Comparison of ENCODE assay signal across 13 mouse cellular contexts in the genomic region with DNA sequence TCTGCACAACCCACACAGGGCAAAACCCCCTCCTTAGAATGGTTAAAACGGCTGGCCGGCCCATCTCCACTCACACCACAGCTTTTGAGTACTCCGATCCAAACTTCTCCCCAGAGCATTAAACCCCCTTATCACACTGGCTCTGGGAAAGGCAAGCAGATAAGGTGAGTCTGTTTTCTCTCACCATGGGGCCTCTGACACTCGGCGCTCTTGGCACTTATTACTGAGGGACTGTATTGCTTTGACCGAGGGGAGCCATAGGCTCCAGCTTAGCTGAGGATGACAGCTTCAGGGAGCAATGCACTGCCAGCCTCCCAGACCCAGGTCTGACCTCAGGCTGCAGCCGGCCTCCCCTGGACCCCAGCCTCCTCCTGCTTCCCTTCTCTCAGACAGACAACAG. TPM values are rescaled to one million over a fixed set of nuclear protein-coding genes. Genes with fewer than 3 reads are reported as not detected.
A peak's percentile ranks its signal among the peaks of the same experiment; 100 is the strongest.
DNase-seq lines count a peak whose midpoint lies in the region; ATAC-seq and TF ChIP-seq lines count a peak whose summit lies in the region.
"Had no signal": no experiment of that assay in that cellular context is flagged by ENCODE, and none has a peak within 500 bp of the region (broad histone marks: within the 10 kb centered on the region; RNA-seq: fewer than 3 reads in every experiment).

No protein-coding gene starts in this region.

- H3K27me3 ChIP-seq in liver, embryonic 11.5 days (replicated peaks; ENCODE audit: control insufficient read depth, insufficient read depth, low read length) = peaks cover 2% of the 10 kb centered on the region; the same call in 1 of the 2 replicates
- H3K27me3 ChIP-seq in liver, postnatal 0 days (ENCODE audit: insufficient read depth, low read length) = peaks cover 8% of the 10 kb centered on the region; the same call in 1 of the 2 replicates

- intact Hi-C loops in heart, postnatal 10 days (cut with DNase I) = loop anchor here (1.0 kb wide), 1 partner anchor 21 kb away; no protein-coding TSS in a partner anchor

- peak; percentile 26; the same call in 1 of the 2 replicates for ATAC-seq in liver, embryonic 11.5 days (replicated peaks; ENCODE audit: low FRiP score)
- ATAC-seq in liver, postnatal 0 days = no peak
- ATAC-seq: CD4-positive, CD25-positive, alpha-beta regulatory T cell, adult 4 months had no signal

- H3K36me3 ChIP-seq in liver, embryonic 11.5 days (ENCODE audit: control insufficient read depth, insufficient read depth, low read length) = no peaks in the 10 kb centered on the region
- H3K36me3 ChIP-seq in liver, postnatal 0 days (replicated peaks; ENCODE audit: insufficient read depth, low read length) = no peaks in the 10 kb centered on the region
- H3K36me3 ChIP-seq: embryonic facial prominence, embryonic 15.5 days had no signal

- peak overlapping the region; percentile 98 for H3K4me2 ChIP-seq in liver, embryonic 11.5 days
- H3K4me2 ChIP-seq in liver, postnatal 0 days (ENCODE audit: low read depth, low read length) = no peak overlapping the region
- H3K4me2 ChIP-seq: embryonic facial prominence, embryonic 15.5 days had no signal

- no peak for DNase-seq in liver, embryonic 11.5 days (ENCODE audit: low spot score)
- no peak for DNase-seq in liver
- peak; percentile 73 to 82 for DNase-seq in heart, adult 18-20 months
- DNase-seq in heart, postnatal 10 days = peak; percentile 76 to 79
- DNase-seq in liver, postnatal 0 days = no peak
- no peak for DNase-seq in frontal cortex, postnatal 25 days (ENCODE audit: low spot score in 2 of 2)
- no peak for DNase-seq in cerebellum, postnatal 25 days
- DNase-seq in thymus, postnatal 36 days = no peak
- DNase-seq: cerebellum, adult 8-10 months had no signal

- H3K4me1 ChIP-seq in liver, embryonic 11.5 days (replicated peaks; ENCODE audit: control insufficient read depth, insufficient read depth, low read length) = peaks cover 31% of the 10 kb centered on the region
- peaks cover 11% of the 10 kb centered on the region for H3K4me1 ChIP-seq in liver, postnatal 0 days (ENCODE audit: insufficient read depth)

- H3K4me3 ChIP-seq in liver, embryonic 11.5 days (ENCODE audit: low read depth, low read length) = 0 out of 2 replicates have a peak overlapping the region, but pooled peaks have one; percentile 2
- H3K4me3 ChIP-seq in liver, postnatal 0 days (ENCODE audit: low read depth, low read length) = no peak overlapping the region
- H3K4me3 ChIP-seq: embryonic facial prominence, embryonic 15.5 days had no signal

- WGBS in liver, embryonic 11.5 days = 10% methylated on average over 7 of the region's 7 CpGs
- 32% methylated on average over 7 of the region's 7 CpGs for WGBS in liver, postnatal 0 days (ENCODE audit: insufficient replicate concordance)

- no peak overlapping the region for H3K9ac ChIP-seq in liver, embryonic 11.5 days (ENCODE audit: low read depth, low read length)
- no peak overlapping the region for H3K9ac ChIP-seq in liver, postnatal 0 days (replicated peaks)
- H3K9ac ChIP-seq: embryonic facial prominence, embryonic 15.5 days had no signal

- no peaks in the 10 kb centered on the region for H3K9me3 ChIP-seq in liver, embryonic 11.5 days (ENCODE audit: control insufficient read depth, low read length)
- no peaks in the 10 kb centered on the region for H3K9me3 ChIP-seq in liver, postnatal 0 days (ENCODE audit: low read length)
- H3K9me3 ChIP-seq: embryonic facial prominence, embryonic 15.5 days had no signal

- TF ChIP-seq EP300 in liver, postnatal 0 days (IDR thresholded peaks at IDR 0.05; ENCODE audit: low read depth) = 0 out of 2 replicates have a peak, but pooled peaks have one; percentile 18

- no peak for TF ChIP-seq CTCF in liver, postnatal 0 days (IDR thresholded peaks at IDR 0.05; ENCODE audit: low read depth)

- 0 out of 2 replicates have a peak overlapping the region, but pooled peaks have one; percentile 16 for H3K27ac ChIP-seq in liver, embryonic 11.5 days (ENCODE audit: low read depth, low read length)
- no peak overlapping the region for H3K27ac ChIP-seq in liver, postnatal 0 days (ENCODE audit: low read depth)
- H3K27ac ChIP-seq: embryonic facial prominence, embryonic 15.5 days had no signal

RNA-seq across cellular contexts. Expression of a gene that starts 3.9 kb away (rescaled TPM):
- 22.9 and 24.8 TPM in 2 replicates for polyA plus RNA-seq in liver, embryonic 11.5 days (2014; fragmentation: Nextera tagmentation; extraction: Ambion mirVana)
- total RNA-seq in heart, adult 18-20 months (2021) = 10 to 100 TPM in 1 of 2 experiments, 1 to 10 TPM in 1; 9.4 to 11.3 TPM
- 10 to 100 TPM; 39.0 to 40.9 TPM for total RNA-seq in heart, postnatal 10 days (2021)
- 3.5 and 4.0 TPM in 2 replicates for polyA plus RNA-seq in liver, postnatal 0 days (2015; fragmentation: Nextera tagmentation; extraction: Ambion mirVana)
- total RNA-seq: megakaryocyte, adult 5-6 weeks had no signal

RNA-seq across cellular contexts. Expression of a gene that starts 27.8 kb away (rescaled TPM):
- polyA plus RNA-seq in liver, embryonic 11.5 days (2014; fragmentation: Nextera tagmentation; extraction: Ambion mirVana) = not detected in 2 replicates
- not detected for total RNA-seq in heart, adult 18-20 months (2021)
- not detected for total RNA-seq in heart, postnatal 10 days (2021)
- 0.79 and 1.2 TPM in 2 replicates for polyA plus RNA-seq in liver, postnatal 0 days (2015; fragmentation: Nextera tagmentation; extraction: Ambion mirVana)
- total RNA-seq: megakaryocyte, adult 5-6 weeks had no signal
- polyA plus RNA-seq: CD4-positive, CD25-positive, alpha-beta regulatory T cell, adult 4 months had no signal

RNA-seq across cellular contexts. Expression of a gene that starts 33.6 kb away (rescaled TPM):
- polyA plus RNA-seq in liver, embryonic 11.5 days (2014; fragmentation: Nextera tagmentation; extraction: Ambion mirVana) = 263 and 272 TPM in 2 replicates
- total RNA-seq in heart, adult 18-20 months (2021) = 10 to 100 TPM; 43.1 to 47.5 TPM
- 10 to 100 TPM; 47.0 to 50.0 TPM for total RNA-seq in heart, postnatal 10 days (2021)
- polyA plus RNA-seq in liver, postnatal 0 days (2015; fragmentation: Nextera tagmentation; extraction: Ambion mirVana) = 40.2 and 44.5 TPM in 2 replicates

RNA-seq across cellular contexts. Expression of a gene that starts 45.3 kb away (rescaled TPM):
- polyA plus RNA-seq in liver, embryonic 11.5 days (2014; fragmentation: Nextera tagmentation; extraction: Ambion mirVana) = 1.1 and 1.3 TPM in 2 replicates
- under 1 TPM in 1 of 2 experiments, not detected in 1; 0.75 TPM for total RNA-seq in heart, adult 18-20 months (2021)
- total RNA-seq in heart, postnatal 10 days (2021) = under 1 TPM in 1 of 2 experiments, not detected in 1; 0.19 TPM
- polyA plus RNA-seq in liver, postnatal 0 days (2015; fragmentation: Nextera tagmentation; extraction: Ambion mirVana) = 0.07 TPM in 1 of 2 replicates, not detected in the other
- total RNA-seq: megakaryocyte, adult 5-6 weeks had no signal
- polyA plus RNA-seq: CD4-positive, CD25-positive, alpha-beta regulatory T cell, adult 4 months; spleen, adult 2 months had no signal

Comparison
In these comparisons a context has a peak if more than half of its experiments do, and no peak if none do; other contexts are left out.
1. DNase-seq: peak in heart, adult 18-20 months (2 of 2) and heart, postnatal 10 days (2 of 2); none in liver, embryonic 11.5 days (single experiment), liver (single experiment), liver, postnatal 0 days (single experiment), frontal cortex, postnatal 25 days (0 of 2), cerebellum, postnatal 25 days (0 of 2) and thymus, postnatal 36 days (0 of 2).